Mouse (Mus musculus) adrenal gland, adult (tissue): ENCODE data around the gene Plod2.

Experiments used
- DNase-seq, 2 experiments: peaks; one replicate each; pipeline ENCODE4 v3.0.0; 2022 to 2023; ENCODE audit warnings: low spot score in 1 of 2; ENCODE audit not compliant: inconsistent age in 2 of 2

Gene Plod2

DNA sequence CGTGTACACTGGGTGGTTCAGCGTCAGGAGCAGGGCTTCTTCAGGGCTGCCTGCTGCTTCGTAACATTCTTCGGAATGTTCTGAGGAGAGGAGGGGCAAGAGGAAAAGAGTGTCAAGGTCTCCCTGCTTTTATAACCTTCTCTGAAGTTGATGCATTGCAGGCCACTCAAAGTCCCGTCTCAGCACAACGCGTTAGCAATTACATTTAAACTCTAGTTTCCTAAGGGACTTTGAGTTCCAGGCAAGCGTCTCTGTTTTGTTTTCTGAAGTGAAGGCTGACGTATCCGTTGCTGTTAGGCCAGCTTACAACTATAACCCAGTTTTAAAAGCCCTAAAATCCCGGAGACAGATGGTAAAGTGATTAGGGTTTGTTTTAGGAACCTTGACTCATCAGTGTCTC is 55.8 kb downstream of the Plod2 start:
- DNase-seq, result peak; percentile 67 to 86

DNA sequence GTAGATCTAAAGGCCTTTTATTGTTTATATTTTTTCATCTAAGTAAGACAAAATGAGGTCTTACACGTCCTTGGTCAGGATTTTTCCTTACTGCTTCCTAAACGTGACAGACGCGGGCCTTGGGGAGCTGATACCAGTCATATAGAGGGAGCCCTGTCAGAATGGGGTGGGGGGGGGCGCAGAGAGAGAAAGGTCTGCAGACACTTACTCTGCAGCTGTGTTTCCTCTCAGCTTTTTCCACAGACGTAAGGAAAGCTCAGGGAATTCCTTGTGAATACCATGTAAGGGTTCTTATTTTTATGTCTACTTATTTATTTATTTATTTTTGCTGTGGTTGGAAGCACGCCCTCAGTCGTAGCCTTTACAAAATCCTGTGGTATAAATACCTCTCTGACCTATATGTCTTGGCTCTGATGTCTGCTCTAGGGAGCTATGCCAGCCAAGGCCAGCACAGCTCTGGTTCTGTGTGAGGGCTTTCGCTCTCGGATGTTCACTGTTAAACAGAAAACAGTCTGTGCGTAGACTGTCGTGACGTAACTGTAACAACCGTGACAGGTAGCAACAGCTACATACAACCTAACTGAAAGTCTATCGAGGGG is 58.0 kb downstream of the Plod2 start:
- no peak for DNase-seq

DNA sequence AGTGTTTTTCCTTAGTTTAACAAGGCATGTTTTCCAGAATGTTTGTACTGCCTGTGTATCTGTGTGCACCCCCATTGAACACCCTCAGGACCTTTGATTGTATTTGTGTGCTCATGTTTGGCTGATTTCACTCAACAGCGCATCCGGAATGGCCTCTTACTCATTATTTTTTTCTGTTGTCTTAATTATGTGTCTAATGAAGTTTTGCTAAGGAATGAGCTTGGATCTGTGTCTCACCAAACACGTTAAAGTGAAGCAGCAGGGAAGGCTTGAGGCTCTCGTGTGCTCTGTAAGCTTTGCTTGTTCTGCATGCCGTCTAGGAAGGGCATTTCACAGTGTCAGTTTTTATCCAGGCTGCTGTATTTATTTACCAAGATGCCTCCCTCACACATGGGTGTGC is 59.5 kb downstream of the Plod2 start:
- DNase-seq, result no peak

DNA sequence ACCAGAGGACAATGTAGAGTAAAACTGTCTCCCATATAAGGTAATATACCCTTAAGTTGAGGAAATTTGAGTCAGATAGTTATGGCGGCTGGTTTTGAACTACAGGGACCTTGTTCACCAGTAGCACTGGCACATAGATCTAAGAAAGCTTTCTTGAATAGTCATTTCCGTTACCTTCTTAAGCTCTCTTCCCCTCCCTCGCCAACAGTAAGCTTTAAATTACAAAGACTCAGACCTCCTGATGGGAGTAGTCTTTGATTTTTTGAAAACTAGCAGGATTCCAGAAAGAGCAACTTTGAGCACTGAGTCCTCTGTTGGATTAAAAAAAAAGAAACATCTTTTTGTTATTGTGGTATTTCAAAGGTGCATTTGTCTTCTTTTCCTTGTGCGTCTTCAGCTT is 61.5 kb downstream of the Plod2 start:
- no peak for DNase-seq

- peak; percentile 38 to 82 for DNase-seq
Measured at GRCm38 (mm10) chr9:92610628-92611267, 68.7 kb downstream of the Plod2 start.

DNA sequence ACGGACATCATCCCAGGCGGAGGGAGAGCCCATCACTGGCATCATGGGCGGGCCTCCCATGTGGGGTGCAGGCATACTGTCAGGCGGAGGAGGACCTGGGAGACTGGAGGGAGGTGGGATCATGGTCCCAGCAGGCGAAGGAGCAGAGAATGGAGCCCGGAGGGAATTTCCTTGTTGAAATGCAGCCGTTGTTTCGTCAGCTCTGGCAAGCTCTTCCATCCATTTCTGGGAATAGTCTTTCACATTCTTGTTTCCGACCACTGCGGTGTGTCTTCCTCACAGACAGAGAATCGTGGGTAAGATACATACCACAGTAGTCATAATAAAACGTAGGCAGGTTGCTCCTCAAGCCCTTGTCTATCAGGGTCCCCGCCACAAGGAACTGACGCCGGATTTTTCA is 70.6 kb downstream of the Plod2 start:
- DNase-seq, result peak in 1 of 2 experiments; percentile 45

DNA sequence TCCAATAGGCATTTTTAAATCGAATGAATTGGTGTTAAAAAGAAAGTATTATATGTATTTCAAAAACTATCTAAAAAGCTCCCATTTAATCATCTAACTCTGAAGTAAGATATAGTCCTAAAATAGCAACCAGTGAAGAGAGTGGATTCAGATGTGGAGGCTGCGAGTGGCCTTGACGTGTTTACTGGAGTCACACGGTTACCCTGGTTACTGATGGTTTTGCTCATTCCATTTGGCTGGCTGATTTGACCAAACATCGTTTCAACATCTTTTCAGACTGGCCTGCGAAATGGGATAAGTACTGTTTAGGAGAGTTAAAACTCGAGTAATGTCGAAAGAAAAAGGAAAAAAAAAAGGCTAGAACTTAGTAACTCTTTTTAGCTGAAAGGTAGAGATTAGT is 71.2 kb downstream of the Plod2 start:
- peak; percentile 44 to 76 for DNase-seq

DNA sequence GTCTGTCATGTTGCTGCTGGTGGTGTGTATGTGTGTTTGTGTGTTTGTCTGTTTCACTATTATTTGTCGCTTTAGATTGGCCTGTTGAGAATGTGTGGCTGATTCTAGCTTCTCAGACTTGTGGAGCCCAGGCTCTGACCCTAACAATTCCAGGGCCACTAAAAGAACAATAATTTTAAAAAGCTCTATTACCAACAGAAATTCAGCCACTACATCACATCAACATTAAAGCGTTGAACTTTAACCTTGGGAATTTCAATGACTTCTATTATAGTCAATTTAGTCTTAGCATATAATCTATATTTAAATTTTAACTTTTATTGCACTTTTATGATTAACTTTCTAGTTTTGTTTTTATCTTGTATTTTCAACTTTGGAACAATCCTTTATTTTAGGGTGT is 74.4 kb downstream of the Plod2 start:
- no peak for DNase-seq

DNA sequence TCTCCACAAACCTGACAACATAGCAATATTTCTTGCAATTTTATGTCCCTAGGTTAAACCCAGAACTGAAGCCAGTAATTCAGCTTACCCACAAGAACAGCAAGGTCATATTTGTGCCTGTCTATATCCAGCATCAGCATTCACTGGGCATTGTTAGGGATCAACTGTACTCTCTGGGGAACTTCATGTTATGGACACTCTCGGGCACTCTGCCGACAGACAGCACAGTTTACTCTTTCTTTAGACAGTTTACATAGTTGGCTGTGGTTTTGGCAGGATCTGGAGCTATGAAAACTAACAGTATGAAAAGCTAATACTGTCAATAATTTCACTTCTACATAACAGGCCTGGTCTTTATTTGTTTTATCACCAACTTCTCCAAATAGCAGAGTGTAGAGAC is 75.4 kb downstream of the Plod2 start:
- DNase-seq, result no peak

DNA sequence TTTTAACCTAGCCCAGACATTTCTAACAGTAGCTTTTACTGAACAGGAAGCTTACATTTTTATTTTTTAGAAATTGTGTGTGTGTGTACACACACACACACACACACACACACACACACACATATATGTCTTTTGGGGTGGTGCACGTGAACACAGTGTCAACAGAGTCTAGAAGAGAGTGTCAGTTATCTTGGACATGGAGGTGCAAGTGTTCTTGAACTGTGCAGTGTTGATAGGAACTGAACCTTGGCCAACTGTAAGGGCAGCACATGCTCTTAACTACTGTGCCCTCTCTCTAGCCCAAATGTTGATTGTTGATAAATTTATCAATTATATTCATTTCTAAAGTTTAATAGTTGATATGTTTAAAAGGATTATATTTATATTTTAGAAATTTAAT is 78.1 kb downstream of the Plod2 start:
- DNase-seq, result no peak

DNA sequence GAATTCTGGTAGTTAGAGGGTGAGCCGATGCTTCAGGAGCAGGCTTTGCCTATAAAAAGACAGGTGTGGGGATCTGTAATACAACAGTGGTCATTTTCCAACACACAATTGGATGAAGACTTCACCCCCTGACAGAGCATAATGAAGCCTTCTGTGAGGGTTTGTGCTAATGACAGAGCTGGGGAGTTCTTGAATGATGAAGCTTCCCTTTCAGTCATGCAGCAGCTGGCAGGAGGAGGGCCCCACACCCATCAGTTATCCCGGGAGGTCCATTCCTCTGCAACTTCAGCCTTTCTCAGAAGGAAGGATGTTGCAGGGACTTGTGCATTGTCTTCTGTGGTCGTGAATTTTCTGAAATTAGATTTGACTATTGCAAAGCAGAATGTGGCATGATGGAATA is 79.2 kb downstream of the Plod2 start:
- DNase-seq, result no peak

DNA sequence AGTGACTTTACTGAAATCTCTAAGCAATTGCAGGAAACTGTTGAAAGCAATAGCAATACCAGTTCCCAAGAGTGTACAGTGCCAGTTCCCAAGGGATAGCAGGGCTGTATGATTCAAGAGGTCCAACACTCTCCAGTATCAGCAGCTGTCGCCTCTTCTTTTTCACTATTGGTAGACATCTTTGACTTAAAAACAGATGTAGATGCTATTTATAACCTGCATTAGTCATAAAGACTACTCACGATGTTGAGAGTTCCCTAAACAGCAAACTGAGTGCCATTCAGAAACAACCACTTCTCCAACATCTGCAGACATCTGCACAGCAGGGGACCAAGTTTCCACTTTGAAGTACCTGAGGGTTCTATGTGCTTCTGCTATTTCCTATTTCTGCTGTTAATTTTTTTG is 79.9 kb downstream of the Plod2 start:
- no peak for DNase-seq

- DNase-seq, result no peak
Measured at GRCm38 (mm10) chr9:92634792-92635191, 92.8 kb downstream of the Plod2 start.

- no peak for DNase-seq
Measured at GRCm38 (mm10) chr9:92639200-92639897, 97.3 kb downstream of the Plod2 start.

- no peak for DNase-seq
Measured at GRCm38 (mm10) chr9:92641717-92642116, 99.7 kb downstream of the Plod2 start.
